Mouse (Mus musculus) CD4-positive, CD25-positive, alpha-beta regulatory T cell, adult 4 months (primary cell): ENCODE results near the gene Tmem185b. TPM values are rescaled to one million over a fixed set of nuclear protein-coding genes. Genes with fewer than 3 reads are reported as not detected.

Experiments used
- ATAC-seq: one replicate; pipeline ENCODE4 v1.8.0; 2017
- polyA plus RNA-seq, 2 experiments: library from polyadenylated mRNA; unstranded; fragments of 100-300 nt; shearing (Covaris generic); gene quantifications; one replicate each; pipeline ENCODE4 v1.2.1; 2017

Tmem185b gene
- polyA plus RNA-seq, 2 experiments from 2014 or later = 24.9 to 25.4 TPM

GRCm38 (mm10) chr1:119503808-119504207, 22.2 kb upstream of the Tmem185b start:
- ATAC-seq = no peak

GRCm38 (mm10) chr1:119504260-119505062, 21.5 kb upstream of the Tmem185b start, which contains the start of gene Ralb:
Ralb (minus strand) TSS chr1:119504794.
- ATAC-seq = peak; percentile 98

- ATAC-seq = no peak
Measured at GRCm38 (mm10) chr1:119505951-119506350, 20.0 kb upstream of the Tmem185b start.

GRCm38 (mm10) chr1:119508548-119508947, 17.4 kb upstream of the Tmem185b start:
- ATAC-seq = no peak

GRCm38 (mm10) chr1:119509474-119509873, 16.5 kb upstream of the Tmem185b start:
- no peak for ATAC-seq

GRCm38 (mm10) chr1:119510409-119510808, 15.6 kb upstream of the Tmem185b start:
- no peak for ATAC-seq

GRCm38 (mm10) chr1:119510857-119511256, 15.1 kb upstream of the Tmem185b start:
- no peak for ATAC-seq

GRCm38 (mm10) chr1:119518060-119518459, 7.9 kb upstream of the Tmem185b start:
- ATAC-seq = no peak

GRCm38 (mm10) chr1:119518786-119519185, 7.2 kb upstream of the Tmem185b start:
- no peak for ATAC-seq

GRCm38 (mm10) chr1:119519286-119519685, 6.7 kb upstream of the Tmem185b start:
- ATAC-seq = no peak

GRCm38 (mm10) chr1:119521029-119521428, 4.9 kb upstream of the Tmem185b start:
- no peak for ATAC-seq

GRCm38 (mm10) chr1:119521681-119522080, 4.3 kb upstream of the Tmem185b start:
- ATAC-seq = no peak

- no peak for ATAC-seq
Measured at GRCm38 (mm10) chr1:119522726-119523125, 3.2 kb upstream of the Tmem185b start.

GRCm38 (mm10) chr1:119523369-119523768, 2.6 kb upstream of the Tmem185b start:
- ATAC-seq = no peak

GRCm38 (mm10) chr1:119523826-119524225, 2.1 kb upstream of the Tmem185b start:
- no peak for ATAC-seq

GRCm38 (mm10) chr1:119525004-119525444, 936 bp upstream of the Tmem185b start:
- ATAC-seq = no peak

- ATAC-seq = no peak
Measured at GRCm38 (mm10) chr1:119530941-119531340, 5.0 kb downstream of the Tmem185b start.

- ATAC-seq = no peak
Measured at GRCm38 (mm10) chr1:119532165-119532564, 6.2 kb downstream of the Tmem185b start.

GRCm38 (mm10) chr1:119533093-119533805, 7.3 kb downstream of the Tmem185b start:
- ATAC-seq = no peak

GRCm38 (mm10) chr1:119534341-119534740, 8.4 kb downstream of the Tmem185b start:
- ATAC-seq = no peak

- no peak for ATAC-seq
Measured at GRCm38 (mm10) chr1:119536122-119536521, 10.2 kb downstream of the Tmem185b start.

GRCm38 (mm10) chr1:119537651-119538050, 11.7 kb downstream of the Tmem185b start:
- no peak for ATAC-seq

- ATAC-seq = no peak
Measured at GRCm38 (mm10) chr1:119539252-119539651, 13.3 kb downstream of the Tmem185b start.
